Mouse (Mus musculus) CH12.LX (cell line): ENCODE results near the gene Brat1.

Experiments used
- CTCF ChIP-seq, 2 experiments: IDR thresholded peaks in 1 of 2; conservative IDR thresholded peaks in 1 of 2; 2 replicates each; pipeline ENCODE4 v1.5.1; 2011 to 2012; ENCODE audit warnings: low read depth in 2 of 2, low read length in 2 of 2, improper control_type of control experiment in 1 of 2, inconsistent platforms in 1 of 2, mild to moderate bottlenecking in 1 of 2, moderate library complexity in 1 of 2
- GABPA ChIP-seq: IDR thresholded peaks from 2 replicates; pipeline ENCODE4 v1.6.1; 2012; ENCODE audit warnings: low read depth, low read length, improper control_type of control experiment, inconsistent platforms; ENCODE audit not compliant: insufficient replicate concordance
- MEF2A ChIP-seq: IDR thresholded peaks from 2 replicates; pipeline ENCODE4 v1.6.1; 2014; ENCODE audit warnings: low read depth, mild to moderate bottlenecking, inconsistent platforms, low read length, improper control_type of control experiment, borderline replicate concordance
- POLR2A ChIP-seq: IDR thresholded peaks from 2 replicates; pipeline ENCODE4 v1.6.1; 2011; ENCODE audit warnings: low read depth, mild to moderate bottlenecking, improper control_type of control experiment, low read length
- USF1 ChIP-seq: IDR thresholded peaks from 2 replicates; pipeline ENCODE4 v1.6.1; 2014; ENCODE audit warnings: low read depth, mild to moderate bottlenecking, inconsistent platforms, low read length, improper control_type of control experiment

GRCm38 (mm10) chr5:140752041-140752440 is 47.2 kb downstream of the Brat1 start:
- TF ChIP-seq MEF2A (no peak), GABPA (no peak), POLR2A (no peak), USF1 (no peak), CTCF (conservative IDR thresholded peaks at IDR 0.05 in 1 of 2, IDR thresholded peaks at IDR 0.05 in 1 of 2; ENCODE audit: low read depth in 2 of 2, low read length in 2 of 2) (no peak)
